Mouse (Mus musculus) heart, adult 9 months (tissue): ENCODE measurements around the gene Gm4491.

Experiments used
- DNase-seq, 2 experiments: peaks; one replicate each; pipeline ENCODE4 v3.0.0; 2022; ENCODE audit warnings: low spot score in 2 of 2

Gm4491 gene

DNA sequence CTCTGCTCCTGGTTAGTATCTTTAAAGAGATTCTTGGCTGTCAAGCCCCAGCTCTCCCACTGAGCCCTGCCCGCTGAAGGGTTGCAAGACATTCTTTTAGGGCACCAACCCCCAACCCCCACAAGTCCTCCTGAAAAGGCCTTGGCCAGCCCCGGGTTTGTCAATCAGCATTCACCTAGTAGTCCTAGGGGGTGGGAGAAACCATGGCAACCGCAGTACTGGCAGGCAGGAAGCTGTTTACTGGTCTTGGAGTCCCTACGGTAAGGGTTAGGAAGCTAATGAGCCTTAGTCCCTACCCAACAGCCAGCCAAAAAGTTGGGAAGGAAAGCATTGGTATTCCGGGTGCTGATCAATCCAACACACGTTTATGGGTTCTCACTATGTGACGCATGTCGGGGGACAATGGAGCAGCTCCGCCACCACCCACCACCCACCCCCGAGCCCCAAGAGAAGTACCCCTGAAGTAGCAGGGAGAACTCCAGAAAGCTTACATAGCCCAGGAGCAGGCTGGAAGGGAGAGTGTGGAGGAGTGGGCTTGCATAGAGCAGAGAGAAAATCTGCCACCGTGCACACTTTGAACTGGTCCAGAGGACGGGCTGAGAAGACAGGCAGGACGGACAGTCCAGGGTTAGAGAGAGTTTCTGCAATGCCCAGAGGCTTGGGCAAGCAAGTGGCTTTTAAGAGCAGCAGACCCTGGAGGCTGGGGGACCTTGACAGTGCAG is at the start of gene Gm4491:
Gm4491 (minus strand) TSS at position 61 of the 722 bp plus-strand sequence.
- DNase-seq: no peak

- no peak for DNase-seq
Observed at GRCm38 (mm10) chr14:57161833-57162232, 46.1 kb upstream of the Gm4491 start.

- peak; percentile 20 to 42 for DNase-seq
Observed at GRCm38 (mm10) chr14:57161201-57161600, 45.5 kb upstream of the Gm4491 start.

GRCm38 (mm10) chr14:57154916-57155315 is 39.2 kb upstream of the Gm4491 start:
- no peak for DNase-seq

GRCm38 (mm10) chr14:57145741-57146140 is 30.1 kb upstream of the Gm4491 start:
- no peak for DNase-seq

DNA sequence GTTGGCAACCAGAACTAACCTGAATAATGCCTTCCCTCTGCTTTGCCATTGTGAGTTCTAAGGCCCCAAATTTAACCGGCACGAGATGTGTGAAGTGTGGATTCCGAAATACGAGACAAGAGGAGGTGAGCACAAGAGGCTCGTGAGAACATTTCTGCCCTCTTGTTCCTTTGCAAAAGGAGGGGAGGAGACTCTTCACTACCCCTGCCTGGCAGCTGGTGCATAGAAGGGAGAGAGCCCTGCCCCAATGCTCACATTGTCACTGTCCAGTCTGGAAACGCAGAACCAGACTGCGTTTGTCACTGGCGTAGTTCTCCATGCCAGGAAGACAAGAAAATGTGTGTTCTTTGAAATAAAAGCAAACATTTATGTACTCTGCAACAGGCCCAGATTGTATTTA is 19.6 kb upstream of the Gm4491 start:
- DNase-seq: no peak

- DNase-seq: no peak
Observed at GRCm38 (mm10) chr14:57133161-57133661, 17.5 kb upstream of the Gm4491 start, which contains the start of gene Gjb6. Gjb6 (minus strand) TSS chr14:57133611.

- no peak for DNase-seq
Observed at GRCm38 (mm10) chr14:57127383-57127782, 11.7 kb upstream of the Gm4491 start.

- DNase-seq: no peak
Observed at GRCm38 (mm10) chr14:57122295-57122694, 6.6 kb upstream of the Gm4491 start.

DNA sequence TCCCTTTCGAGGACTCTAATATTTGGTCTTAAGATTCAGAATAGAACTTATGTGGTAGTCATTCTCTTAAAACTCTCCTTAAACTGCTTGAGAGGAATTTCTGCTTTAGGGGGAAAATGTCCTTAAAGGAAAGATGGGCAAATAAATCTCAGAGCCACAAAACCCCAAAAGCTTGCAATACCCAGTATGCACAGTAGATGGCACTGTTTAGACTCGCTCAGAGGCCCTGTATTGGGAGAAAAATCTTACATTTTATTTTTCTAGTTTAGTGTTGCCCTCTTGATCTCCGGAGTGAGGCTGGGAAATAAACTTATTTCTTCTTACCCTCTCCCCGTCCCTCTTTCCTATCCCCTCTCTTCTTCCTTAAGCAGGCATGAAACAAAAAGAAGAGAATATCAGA is 6.5 kb downstream of the Gm4491 start:
- DNase-seq: no peak

DNA sequence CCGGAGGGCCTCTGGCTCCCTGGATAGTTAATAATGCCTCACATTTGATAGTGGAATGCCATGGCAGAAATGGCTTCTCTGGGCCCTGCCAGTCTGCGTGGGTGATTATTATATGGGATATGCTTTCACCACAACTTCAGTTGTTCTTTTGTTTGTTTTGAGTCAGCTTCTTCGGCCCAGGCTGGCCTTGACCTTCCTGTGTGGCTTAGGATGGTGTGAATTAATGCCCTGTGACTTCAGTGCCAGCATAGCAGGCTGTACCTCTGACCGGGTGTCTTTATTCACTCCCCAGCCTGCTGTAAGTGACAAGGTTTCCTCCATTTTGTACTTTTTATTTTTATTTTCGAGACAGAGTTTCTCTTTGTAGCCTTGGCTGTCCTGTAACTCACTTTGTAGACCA is 7.8 kb downstream of the Gm4491 start:
- DNase-seq: no peak

DNA sequence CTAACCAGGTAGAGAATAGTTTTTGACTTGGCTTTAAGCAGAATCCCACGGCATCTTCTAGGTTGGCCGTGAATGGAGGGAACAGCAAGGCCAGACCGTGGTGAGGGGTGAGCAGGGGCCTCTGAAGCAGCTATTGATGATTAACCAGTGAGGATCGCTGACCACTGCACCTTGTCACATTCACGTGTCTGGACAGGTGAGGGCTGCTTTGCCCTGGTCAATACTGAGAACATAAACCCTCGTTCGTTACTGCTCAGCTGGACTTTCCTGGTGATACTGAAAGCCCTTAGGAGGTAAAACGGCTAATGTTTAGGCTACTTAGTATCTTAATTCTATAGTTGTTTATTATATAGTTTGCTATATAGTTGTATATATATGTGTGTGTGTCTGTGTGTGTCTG is 8.6 kb downstream of the Gm4491 start:
- DNase-seq: no peak

- DNase-seq: no peak
Observed at GRCm38 (mm10) chr14:57105721-57106120, 10.0 kb downstream of the Gm4491 start.

DNA sequence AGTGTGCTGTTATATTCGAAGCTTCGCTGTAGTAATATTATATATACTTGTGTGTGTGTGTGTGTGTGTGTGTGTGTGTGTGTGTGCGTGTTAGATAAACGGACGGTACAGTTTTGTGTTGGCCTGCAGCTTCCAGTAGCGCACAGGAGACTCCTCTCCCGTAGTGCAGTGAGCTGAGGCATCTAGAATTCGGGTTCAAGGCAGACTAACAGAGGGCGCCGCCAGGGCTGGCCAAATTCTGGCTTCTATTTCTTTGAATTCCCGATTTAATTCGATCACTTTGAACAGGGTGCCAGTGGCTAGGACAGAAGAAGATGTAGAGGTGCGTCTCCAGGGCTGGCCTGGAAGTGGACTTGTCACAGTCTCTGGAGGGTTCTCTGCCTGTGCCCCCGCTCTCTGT is 10.6 kb downstream of the Gm4491 start:
- no peak for DNase-seq

- no peak for DNase-seq
Observed at GRCm38 (mm10) chr14:57104106-57105023, 11.3 kb downstream of the Gm4491 start, which contains the start of gene Gjb2. Gjb2 (minus strand) TSS chr14:57104702.

- no peak for DNase-seq
Observed at GRCm38 (mm10) chr14:57103711-57104105, 12.0 kb downstream of the Gm4491 start.

GRCm38 (mm10) chr14:57103121-57103520 is 12.6 kb downstream of the Gm4491 start:
- no peak for DNase-seq

DNA sequence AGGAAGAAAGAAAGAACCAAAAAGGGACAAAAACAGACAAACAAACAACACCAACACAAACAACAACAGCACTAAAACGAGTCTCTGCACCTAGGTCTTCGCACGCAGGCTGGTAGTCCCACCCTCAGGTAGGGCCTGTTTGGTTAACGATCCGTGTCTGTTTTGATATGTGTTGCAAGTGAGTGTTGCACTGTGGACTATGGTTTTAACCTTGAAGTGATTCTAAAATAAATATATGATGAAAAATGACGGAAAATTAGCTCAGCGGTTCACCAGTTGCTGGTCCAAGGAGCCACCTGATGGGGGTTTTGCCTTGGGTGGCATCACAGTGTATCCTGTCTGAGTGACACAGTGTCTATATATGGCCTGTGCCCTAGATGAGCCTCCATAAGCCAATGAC is 14.1 kb downstream of the Gm4491 start:
- no peak for DNase-seq

GRCm38 (mm10) chr14:57095855-57096254 is 19.8 kb downstream of the Gm4491 start:
- no peak for DNase-seq

DNA sequence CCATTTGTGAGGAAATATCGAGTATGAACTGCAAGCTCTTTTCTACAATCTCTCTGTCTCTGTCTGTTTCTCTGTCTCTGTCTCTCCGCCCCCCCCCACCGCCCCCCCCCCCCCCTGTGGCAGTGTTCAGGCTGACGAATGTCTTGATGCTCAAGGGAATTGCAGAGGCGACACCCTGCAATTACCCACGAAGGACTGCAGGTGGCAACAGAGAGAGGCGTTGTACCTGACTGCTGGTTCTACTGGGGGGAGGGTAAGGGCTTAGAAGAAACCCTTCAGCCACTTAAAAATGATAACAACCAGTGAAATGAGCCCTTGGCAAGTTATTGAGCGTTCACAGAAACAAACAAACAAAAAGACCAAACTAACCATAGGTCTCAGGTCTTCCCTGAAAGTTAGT is 22.7 kb downstream of the Gm4491 start:
- peak; percentile 6 to 8 for DNase-seq

GRCm38 (mm10) chr14:57090001-57090400 is 25.7 kb downstream of the Gm4491 start:
- no peak for DNase-seq

DNA sequence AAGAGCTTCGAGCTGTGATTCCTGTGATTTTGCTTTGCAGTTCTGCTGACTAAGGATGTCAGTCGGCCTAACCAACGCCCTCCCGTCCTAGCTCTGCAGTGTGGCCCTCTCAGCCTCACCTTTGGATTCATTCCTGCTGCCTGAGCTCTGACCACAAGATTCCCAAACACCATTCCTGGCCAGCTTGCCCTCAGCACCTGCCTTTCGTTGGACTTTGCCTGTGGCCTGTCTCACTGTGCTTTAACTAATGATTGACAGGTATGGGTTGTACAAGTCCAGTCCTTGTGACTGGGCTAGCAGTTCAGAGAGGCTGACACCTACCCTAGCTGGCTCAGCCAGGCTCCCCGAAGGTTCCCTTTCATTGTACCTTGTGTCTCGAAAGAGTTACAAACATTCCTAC is 26.6 kb downstream of the Gm4491 start:
- no peak for DNase-seq
